Mouse (Mus musculus) intestine, embryonic 15.5 days (tissue): ENCODE measurements around the gene Man1c1. TPM values are rescaled to one million over a fixed set of nuclear protein-coding genes. Genes with fewer than 3 reads are reported as not detected.

ENCODE experiments used
- ATAC-seq: fragments of 200-750 bp; cut with Nextera tagmentation; 2 replicates; pipeline ENCODE4 v1.8.0; 2017; ENCODE audit warnings: moderate TSS enrichment, moderate library complexity
- H3K27ac ChIP-seq: fragments of 300-500 bp; sonication (generic); 2 replicates; pipeline ENCODE4 v1.5.1; 2015; ENCODE audit warnings: mild to moderate bottlenecking, inconsistent platforms
- H3K27me3 ChIP-seq: fragments of 300-500 bp; sonication (generic); replicated peaks from 2 replicates; pipeline ENCODE4 v1.6.1; 2015; ENCODE audit warnings: inconsistent platforms
- H3K36me3 ChIP-seq: fragments of 300-500 bp; sonication (generic); 2 replicates; pipeline ENCODE4 v1.6.1; 2015; ENCODE audit warnings: inconsistent platforms
- H3K4me1 ChIP-seq: fragments of 300-500 bp; sonication (generic); replicated peaks from 2 replicates; pipeline ENCODE4 v1.6.1; 2015; ENCODE audit warnings: inconsistent platforms
- H3K4me2 ChIP-seq: fragments of 300-500 bp; sonication (generic); replicated peaks from 2 replicates; pipeline ENCODE4 v1.6.1; 2015; ENCODE audit warnings: mild to moderate bottlenecking, inconsistent platforms
- H3K4me3 ChIP-seq: fragments of 300-500 bp; sonication (generic); replicated peaks from 2 replicates; pipeline ENCODE4 v1.5.1; 2015; ENCODE audit warnings: inconsistent platforms
- H3K9ac ChIP-seq: fragments of 300-500 bp; sonication (generic); 2 replicates; pipeline ENCODE4 v1.6.1; 2015; ENCODE audit warnings: inconsistent platforms
- H3K9me3 ChIP-seq: fragments of 300-500 bp; sonication (generic); 2 replicates; pipeline ENCODE4 v1.6.1; 2016; ENCODE audit warnings: inconsistent platforms
- WGBS: fragments of 180-500 bp; shearing (Covaris S2); methylation state at CpG from one replicate; pipeline ENCODE4 v1.1.7; 2015; 5-methylcytosine and 5-hydroxymethylcytosine counted together
- polyA plus RNA-seq: library from polyadenylated mRNA; unstranded; fragments of >200 nt; fragmentation: Nextera tagmentation; extraction: Ambion mirVana; gene quantifications from 2 replicates; pipeline ENCODE4 v1.2.1, GENCODE M21; 2015

Gene Man1c1
- polyA plus RNA-seq, 1 experiment from 2014 or later: 3.0 TPM

DNA sequence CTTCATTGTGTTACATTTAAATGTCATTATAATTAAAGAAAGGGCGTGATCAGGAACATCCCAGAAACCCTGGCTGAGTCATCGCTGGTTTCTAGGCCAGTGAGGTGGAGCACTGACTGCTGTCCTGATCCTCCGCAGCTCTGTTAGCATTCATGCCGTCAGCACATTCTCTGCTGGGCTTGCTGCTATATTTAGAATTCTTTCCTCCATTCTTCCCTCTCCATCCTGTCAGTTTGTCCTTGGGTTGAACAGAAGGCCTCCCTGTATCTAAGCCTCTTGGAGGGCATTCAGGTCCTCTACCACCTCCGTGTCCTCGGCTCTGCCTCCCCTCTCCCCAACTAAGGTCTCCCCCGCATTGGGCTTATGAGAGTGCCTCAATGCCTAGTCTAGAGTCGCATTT lies 187.1 kb downstream of the Man1c1 start:
- peak overlapping the region; percentile 49; the same call in 1 of the 2 replicates for H3K27ac ChIP-seq
- peaks cover 18% of the 10 kb centered on the region for H3K4me1 ChIP-seq
- no peak overlapping the region for H3K9ac ChIP-seq
- 55% methylated on average over 8 of the region's 8 CpGs for WGBS
- no peaks in the 10 kb centered on the region for H3K9me3 ChIP-seq
- H3K36me3 ChIP-seq: no peaks in the 10 kb centered on the region
- no peak overlapping the region for H3K4me2 ChIP-seq
- no peaks in the 10 kb centered on the region for H3K27me3 ChIP-seq
- no peak for ATAC-seq
- H3K4me3 ChIP-seq: no peak overlapping the region

- Histone ChIP-seq H3K9me3 (no peaks in the 10 kb centered on the region), H3K4me2 (no peak overlapping the region), H3K27me3 (no peaks in the 10 kb centered on the region), H3K4me1 (peaks cover 25% of the 10 kb centered on the region), H3K9ac (no peak overlapping the region), H3K27ac (no peak overlapping the region), H3K4me3 (no peak overlapping the region), H3K36me3 (no peaks in the 10 kb centered on the region)
- ATAC-seq: no peak
- 68% methylated on average over 7 of the region's 7 CpGs for WGBS
These were observed 188.5 kb downstream of the Man1c1 start for GRCm38 (mm10) chr4:134515614-134516013.

DNA sequence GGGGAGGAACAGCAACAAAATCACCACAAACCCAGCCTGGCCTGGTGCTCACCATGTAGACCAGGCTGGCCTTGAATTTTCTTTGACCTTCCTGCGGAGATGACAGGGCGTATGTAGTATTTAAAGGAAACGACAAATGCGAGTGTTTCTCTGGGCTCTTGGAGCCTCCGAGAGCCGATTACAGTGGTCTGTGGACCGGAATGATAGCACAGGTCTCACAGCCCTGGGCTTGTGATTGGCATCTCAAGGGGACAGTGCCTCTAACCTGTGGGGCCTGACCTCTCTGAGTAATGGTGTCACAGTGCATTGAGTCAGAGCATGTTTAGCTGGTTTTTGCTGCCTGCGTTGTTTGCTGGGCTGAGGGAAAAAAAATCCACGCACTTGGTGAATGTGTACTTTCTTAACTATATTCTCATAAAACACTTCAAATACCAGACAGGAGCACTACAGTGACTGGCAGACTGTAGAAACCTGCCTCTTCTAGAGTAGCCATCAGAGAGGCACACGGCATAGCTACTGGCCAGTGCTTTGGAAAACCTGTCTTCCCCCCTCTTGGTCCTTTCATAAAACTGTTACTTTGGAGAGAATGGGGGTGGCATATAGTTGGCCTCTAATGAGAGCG lies 189.7 kb downstream of the Man1c1 start:
- Histone ChIP-seq H3K4me1 (peaks cover 25% of the 10 kb centered on the region), H3K4me3 (no peak overlapping the region), H3K27ac (no peak overlapping the region), H3K27me3 (no peaks in the 10 kb centered on the region), H3K4me2 (no peak overlapping the region), H3K9ac (no peak overlapping the region), H3K9me3 (no peaks in the 10 kb centered on the region), H3K36me3 (no peaks in the 10 kb centered on the region)
- WGBS: 72% methylated on average over 11 of the region's 11 CpGs
- no peak for ATAC-seq

DNA sequence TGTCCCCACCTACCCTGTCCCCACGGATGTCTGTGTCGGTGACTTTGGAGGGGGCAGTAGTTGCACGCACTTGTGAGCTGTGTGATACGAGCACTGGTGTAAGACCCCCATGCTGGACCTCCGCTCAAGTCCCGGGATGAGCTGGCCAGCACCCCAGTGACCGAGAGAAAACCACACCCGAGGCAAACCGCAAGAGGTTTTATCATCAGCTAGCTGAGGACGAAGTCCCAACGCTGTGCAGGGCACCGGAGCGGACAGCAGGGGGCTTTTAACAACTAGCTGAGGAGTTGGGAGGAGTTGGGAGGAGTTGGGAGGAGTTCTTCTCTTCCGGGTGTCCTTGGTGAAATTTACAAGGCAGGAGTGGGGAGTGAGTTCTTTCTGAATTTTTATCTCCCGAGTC lies 191.3 kb downstream of the Man1c1 start:
- WGBS: 15% methylated on average over 15 of the region's 15 CpGs
- H3K4me1 ChIP-seq: peaks cover 25% of the 10 kb centered on the region
- peak overlapping the region; percentile 25 for H3K4me3 ChIP-seq
- peak; percentile 39 for ATAC-seq
- H3K27me3 ChIP-seq: no peaks in the 10 kb centered on the region
- no peak overlapping the region; the same call in 1 of the 2 replicates for H3K9ac ChIP-seq
- H3K4me2 ChIP-seq: peak overlapping the region; percentile 85
- H3K9me3 ChIP-seq: no peaks in the 10 kb centered on the region
- H3K36me3 ChIP-seq: no peaks in the 10 kb centered on the region
- peak overlapping the region; percentile 36; the same call in 1 of the 2 replicates for H3K27ac ChIP-seq

- no peak for ATAC-seq
- Histone ChIP-seq H3K4me3 (peak overlapping the region; percentile 60), H3K36me3 (no peaks in the 10 kb centered on the region), H3K9me3 (no peaks in the 10 kb centered on the region), H3K9ac (0 out of 2 replicates have a peak overlapping the region, but pooled peaks have one; percentile 10), H3K27ac (no peak overlapping the region), H3K27me3 (no peaks in the 10 kb centered on the region), H3K4me2 (peak overlapping the region; percentile 85), H3K4me1 (peaks cover 19% of the 10 kb centered on the region)
- WGBS: 60% methylated on average over 6 of the region's 6 CpGs
These were observed 192.4 kb downstream of the Man1c1 start for GRCm38 (mm10) chr4:134511730-134512129.

Other genes starting within 250 kb of the Man1c1 start
- 1,243 and 1,415 TPM in 2 replicates for gene Stmn1, start 236.0 kb downstream of the Man1c1 start, polyA plus RNA-seq
- gene Paqr7, start 207.6 kb downstream of the Man1c1 start, polyA plus RNA-seq: 11.5 TPM in 2 replicates
- gene Aunip, start 193.3 kb downstream of the Man1c1 start, polyA plus RNA-seq: 16.0 and 18.0 TPM in 2 replicates
- 88.3 and 96.4 TPM in 2 replicates for gene Mtfr1l, start 168.9 kb downstream of the Man1c1 start, polyA plus RNA-seq
- gene Selenon, start 152.1 kb downstream of the Man1c1 start, polyA plus RNA-seq: 15.3 and 25.1 TPM in 2 replicates
- 15.9 and 18.6 TPM in 2 replicates for gene Ldlrap1, start 63.7 kb upstream of the Man1c1 start, polyA plus RNA-seq
- gene Maco1, start 149.1 kb upstream of the Man1c1 start, polyA plus RNA-seq: 28.6 and 31.2 TPM in 2 replicates
- 7.9 and 8.4 TPM in 2 replicates for gene Rhd, start 160.2 kb upstream of the Man1c1 start, polyA plus RNA-seq
- gene Tmem50a, start 210.7 kb upstream of the Man1c1 start, polyA plus RNA-seq: 146 and 154 TPM in 2 replicates
- 450 and 479 TPM in 2 replicates for gene Rsrp1, start 219.3 kb upstream of the Man1c1 start, polyA plus RNA-seq
- gene Syf2, start 226.6 kb upstream of the Man1c1 start, polyA plus RNA-seq: 60.0 and 63.7 TPM in 2 replicates